Mouse (Mus musculus): ENCODE data around the gene Camkmt. TPM values are rescaled to one million over a fixed set of nuclear protein-coding genes. Genes with fewer than 3 reads are reported as not detected.

Gene Camkmt
- total RNA-seq, 2 experiments from 2014 or later = 0.99 to 1.8 TPM

- intact Hi-C loops (cut with DNase I) = no loop called here
- DNase-seq = no peak
Measured at GRCm38 (mm10) chr17:85353191-85353590, 262.8 kb downstream of the Camkmt start.

- DNase-seq = no peak
- intact Hi-C loops (cut with DNase I) = no loop called here
Measured at GRCm38 (mm10) chr17:85353636-85354035, 263.3 kb downstream of the Camkmt start.

GRCm38 (mm10) chr17:85355356-85355755, 265.0 kb downstream of the Camkmt start:
- DNase-seq = no peak
- intact Hi-C loops (cut with DNase I) = no loop called here

- intact Hi-C loops (cut with DNase I) = no loop called here
Measured at GRCm38 (mm10) chr17:85361006-85361405, 270.7 kb downstream of the Camkmt start.

GRCm38 (mm10) chr17:85367319-85367718, 277.0 kb downstream of the Camkmt start:
- intact Hi-C loops (cut with DNase I) = no loop called here
- DNase-seq = no peak

More at GRCm38 (mm10) chr17:85361006-85361405, 270.7 kb downstream of the Camkmt start:
- DNase-seq = no peak

- intact Hi-C loops (cut with DNase I) = no loop called here
- no peak for DNase-seq
Measured at GRCm38 (mm10) chr17:85368776-85369175, 278.4 kb downstream of the Camkmt start.

GRCm38 (mm10) chr17:85372076-85372475, 281.7 kb downstream of the Camkmt start:
- intact Hi-C loops (cut with DNase I) = no loop called here
- DNase-seq = no peak

GRCm38 (mm10) chr17:85372523-85372922, 282.2 kb downstream of the Camkmt start:
- no peak for DNase-seq
- intact Hi-C loops (cut with DNase I) = no loop called here

GRCm38 (mm10) chr17:85374100-85374833, 283.9 kb downstream of the Camkmt start:
- intact Hi-C loops (cut with DNase I) = no loop called here
- no peak for DNase-seq

- no peak for DNase-seq
- intact Hi-C loops (cut with DNase I) = no loop called here
Measured at GRCm38 (mm10) chr17:85374834-85375176, 284.5 kb downstream of the Camkmt start.

GRCm38 (mm10) chr17:85375523-85375922, 285.2 kb downstream of the Camkmt start:
- intact Hi-C loops (cut with DNase I) = no loop called here
- DNase-seq = no peak

- intact Hi-C loops (cut with DNase I) = no loop called here
- no peak for DNase-seq
Measured at GRCm38 (mm10) chr17:85377496-85377895, 287.1 kb downstream of the Camkmt start.

- intact Hi-C loops (cut with DNase I) = no loop called here
- DNase-seq = no peak
Measured at GRCm38 (mm10) chr17:85379101-85379500, 288.7 kb downstream of the Camkmt start.

GRCm38 (mm10) chr17:85381578-85382223, 291.3 kb downstream of the Camkmt start:
- DNase-seq = no peak
- intact Hi-C loops (cut with DNase I) = no loop called here

GRCm38 (mm10) chr17:85382344-85382743, 292.0 kb downstream of the Camkmt start:
- intact Hi-C loops (cut with DNase I) = no loop called here
- no peak for DNase-seq

GRCm38 (mm10) chr17:85382906-85383305, 292.6 kb downstream of the Camkmt start:
- no peak for DNase-seq
- intact Hi-C loops (cut with DNase I) = no loop called here

- intact Hi-C loops (cut with DNase I) = no loop called here
- no peak for DNase-seq
Measured at GRCm38 (mm10) chr17:85393091-85393890, 302.9 kb downstream of the Camkmt start.

GRCm38 (mm10) chr17:85393891-85394321, 303.6 kb downstream of the Camkmt start:
- intact Hi-C loops (cut with DNase I) = no loop called here
- no peak for DNase-seq

GRCm38 (mm10) chr17:85395502-85395901, 305.1 kb downstream of the Camkmt start:
- DNase-seq = no peak
- intact Hi-C loops (cut with DNase I) = no loop called here

- no peak for DNase-seq
- intact Hi-C loops (cut with DNase I) = no loop called here
Measured at GRCm38 (mm10) chr17:85400751-85401150, 310.4 kb downstream of the Camkmt start.

GRCm38 (mm10) chr17:85405161-85405560, 314.8 kb downstream of the Camkmt start:
- intact Hi-C loops (cut with DNase I) = no loop called here

More at GRCm38 (mm10) chr17:85405161-85405560, 314.8 kb downstream of the Camkmt start:
- no peak for DNase-seq

All from gastrocnemius, postnatal 36 days (tissue).